Mouse (Mus musculus): ENCODE data around the gene Mapk3.

DNA sequence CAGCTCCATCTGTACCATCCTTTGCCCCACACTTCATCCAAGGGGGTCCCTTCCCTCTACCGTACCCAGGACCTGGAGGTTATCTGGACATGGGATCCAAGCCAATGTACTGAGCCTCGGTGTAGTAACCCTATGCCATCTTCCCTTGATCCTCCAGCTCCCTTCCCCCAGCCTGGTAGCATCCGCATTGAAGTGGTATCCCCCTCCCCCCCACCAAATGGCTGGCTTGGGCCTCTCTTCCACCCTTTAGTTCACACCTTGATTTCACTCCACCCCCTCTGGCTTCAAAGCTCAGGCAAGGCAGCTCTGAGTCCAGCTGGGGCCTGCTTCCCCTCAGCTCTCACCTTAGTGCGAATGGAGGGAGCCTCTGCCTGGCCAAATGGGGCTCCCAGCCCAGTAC, 25.7 kb downstream of the Mapk3 start:
- no peak for TF ChIP-seq EP300 (IDR thresholded peaks at IDR 0.05; ENCODE audit: low read length)
- no peak for TF ChIP-seq CTCF (conservative IDR thresholded peaks at IDR 0.05 in 1 of 2, IDR thresholded peaks at IDR 0.05 in 1 of 2; ENCODE audit: low read depth in 2 of 2, low read length in 2 of 2)
- no peak for TF ChIP-seq MXI1 (IDR thresholded peaks at IDR 0.05; ENCODE audit: low read depth, low read length)
- TF ChIP-seq NRF1 (IDR thresholded peaks at IDR 0.05; ENCODE audit: low read depth, low read length) = no peak
- no peak for TF ChIP-seq POLR2A (IDR thresholded peaks at IDR 0.05; ENCODE audit: low read depth, low read length)
- no peak for TF ChIP-seq E2F4 (IDR thresholded peaks at IDR 0.05; ENCODE audit: insufficient replicate concordance, low read depth, low read length)
- TF ChIP-seq MAX (IDR thresholded peaks at IDR 0.05; ENCODE audit: low read length) = no peak
